Mouse (Mus musculus) cerebellum, postnatal 36 days (tissue): Measurements from ENCODE around the gene Olfr1279.
"Not testable (repeated sequence)": the region's sequence is repeated elsewhere in the genome, so short reads cannot be mapped to it uniquely, and the experiment has no call there.

Source experiments
- DNase-seq, 2 experiments: peaks; one replicate each; pipeline ENCODE4 v3.0.0; 2021 to 2022; ENCODE audit warnings: mixed read lengths in 2 of 2

The Olfr1279 gene

DNA sequence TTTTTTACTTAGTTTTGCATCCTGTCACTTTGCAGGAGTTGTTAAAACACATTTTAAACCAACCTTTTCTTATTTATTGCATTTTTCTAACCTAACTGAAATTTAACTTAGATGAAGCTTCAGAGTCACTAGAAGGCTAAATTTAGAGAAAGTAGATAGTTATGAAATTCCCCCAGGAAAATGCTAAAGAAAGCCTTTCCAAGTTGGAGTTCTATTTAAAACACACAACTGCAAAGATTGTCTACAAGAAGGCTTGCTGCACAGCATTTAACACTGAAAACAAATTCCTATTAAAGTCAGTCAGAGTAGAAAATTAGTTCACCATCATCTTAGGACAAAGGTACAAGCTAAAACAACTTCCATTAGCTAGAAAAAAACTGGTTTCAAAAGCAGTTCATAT lies at the start of gene Olfr1279:
Gene Olfr1279, plus strand, starts transcription at position 262 of the 400 bp plus-strand sequence.
- DNase-seq: no peak

DNA sequence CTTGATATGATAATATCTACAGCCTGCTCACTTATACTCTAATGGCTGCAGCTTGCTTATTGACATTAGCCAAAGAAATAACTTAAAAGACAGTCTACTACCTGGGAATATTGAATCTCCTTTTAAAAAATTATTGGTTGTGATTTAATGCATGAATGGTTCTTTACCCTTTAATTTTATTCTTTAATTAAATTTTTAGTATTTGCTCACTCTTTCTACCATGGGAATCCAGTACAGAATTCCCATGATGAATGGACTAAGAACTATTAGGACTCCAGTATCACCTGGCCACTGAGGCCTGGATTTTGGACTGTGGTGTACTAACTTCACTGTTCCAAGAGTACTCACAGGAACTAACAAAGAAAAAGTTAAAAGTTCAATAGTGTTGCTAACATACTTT lies 46.2 kb upstream of the Olfr1279 start, which contains the start of gene Olfr1276:
Gene Olfr1276, plus strand, starts transcription at position 301 of the 400 bp plus-strand sequence.
- DNase-seq: no peak

DNA sequence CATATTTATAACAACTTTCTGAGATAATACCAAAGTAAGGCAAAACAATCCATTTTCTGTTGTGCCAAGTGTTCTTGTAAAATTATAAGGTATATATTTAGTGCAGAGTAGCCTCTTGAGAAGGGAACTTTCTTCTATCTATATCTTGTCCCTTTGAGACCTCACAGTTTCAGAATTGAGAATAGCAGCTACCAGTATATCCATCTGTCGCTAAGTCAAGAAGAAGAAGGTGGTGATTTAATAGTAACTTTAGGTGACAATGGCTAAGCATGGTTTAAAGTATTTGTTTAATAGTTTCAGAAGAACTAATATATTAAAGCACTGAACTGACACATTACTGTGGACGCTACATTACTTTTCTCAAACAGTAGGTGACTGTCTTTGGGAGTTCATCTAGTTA lies 26.4 kb upstream of the Olfr1279 start, which contains the start of gene Olfr1277:
Gene Olfr1277, minus strand, starts transcription at position 101 of the 400 bp plus-strand sequence.
- no peak for DNase-seq

DNA sequence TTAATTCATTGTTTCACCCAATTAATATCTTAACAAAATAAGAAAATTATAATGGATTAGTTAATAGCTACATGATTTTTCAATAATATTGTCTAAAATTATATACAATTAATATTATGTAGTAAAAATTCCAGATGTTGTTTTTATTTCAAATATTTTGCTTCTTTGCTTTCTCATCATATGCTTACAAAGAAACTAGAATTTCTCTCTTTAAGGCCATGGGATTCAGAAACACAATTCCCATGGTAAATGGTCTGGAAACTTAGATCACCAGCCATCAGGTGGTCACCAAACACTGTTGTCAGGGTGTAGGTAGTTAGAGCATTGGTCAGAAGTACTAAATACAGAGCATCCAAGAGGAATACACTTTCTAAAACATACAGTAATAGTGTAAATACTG lies 10.6 kb upstream of the Olfr1279 start, which contains the start of gene Olfr1278:
Gene Olfr1278, plus strand, starts transcription at position 301 of the 400 bp plus-strand sequence.
- no peak for DNase-seq

DNA sequence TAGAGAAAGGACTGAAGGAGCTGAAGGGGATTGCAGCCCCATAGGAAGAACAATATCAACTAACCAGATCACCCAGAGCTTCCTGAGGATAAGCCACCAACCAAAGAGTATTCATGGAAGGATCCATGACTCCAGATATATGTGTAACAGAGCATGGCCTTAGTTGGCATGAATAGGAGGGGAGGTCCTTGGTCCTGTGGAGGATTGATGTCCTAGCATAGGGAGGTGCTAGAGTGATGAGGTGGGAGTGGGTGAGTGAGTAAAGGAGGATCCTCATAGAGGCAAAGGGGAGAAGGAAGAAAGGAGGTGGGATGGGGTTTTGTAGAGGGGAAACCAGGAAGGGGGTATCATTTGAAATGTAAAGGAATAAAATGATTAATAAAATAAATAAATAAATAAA lies 1.9 kb upstream of the Olfr1279 start:
- DNase-seq: no peak

DNA sequence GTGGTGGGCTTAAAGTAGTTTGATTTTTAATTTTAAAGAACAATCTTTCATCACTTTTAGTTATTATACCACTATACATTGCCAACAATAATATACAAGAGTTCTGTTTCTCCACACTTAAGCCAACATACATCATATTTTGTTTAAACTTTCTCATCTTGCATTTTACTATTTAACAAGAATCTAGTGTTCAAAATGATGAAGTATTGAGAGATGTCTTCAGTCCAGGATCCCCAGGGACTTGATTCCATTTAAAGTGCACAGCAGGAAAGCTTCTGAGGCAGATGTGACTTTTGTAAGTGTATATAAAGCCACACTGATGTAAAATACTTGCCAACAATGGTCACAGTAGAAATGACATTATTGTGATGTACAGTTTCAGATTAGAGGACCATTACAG lies 13.3 kb downstream of the Olfr1279 start, which contains the start of gene Olfr1280:
Gene Olfr1280, plus strand, starts transcription at position 301 of the 400 bp plus-strand sequence.
- no peak for DNase-seq

DNA sequence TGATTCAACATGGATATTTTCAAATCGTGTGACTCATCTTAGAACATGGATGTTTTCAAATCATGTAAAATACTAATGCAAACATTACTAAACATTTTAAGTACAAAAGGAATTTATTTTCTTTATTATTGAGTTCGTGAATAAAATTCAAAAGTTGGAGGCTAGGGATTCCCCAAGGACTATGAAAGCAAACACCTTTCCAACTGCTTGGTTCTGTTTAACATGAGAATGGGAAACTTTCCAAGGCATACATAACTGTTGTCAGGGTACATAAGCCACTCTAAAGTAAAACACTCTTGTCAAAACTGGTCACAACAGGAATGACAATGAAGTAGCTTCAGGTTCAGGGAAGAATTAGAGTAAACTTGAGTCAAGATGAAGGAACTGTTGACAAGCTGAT lies 25.8 kb downstream of the Olfr1279 start, which contains the start of gene Olfr1281:
Gene Olfr1281, plus strand, starts transcription at position 301 of the 400 bp plus-strand sequence.
- no peak for DNase-seq

DNA sequence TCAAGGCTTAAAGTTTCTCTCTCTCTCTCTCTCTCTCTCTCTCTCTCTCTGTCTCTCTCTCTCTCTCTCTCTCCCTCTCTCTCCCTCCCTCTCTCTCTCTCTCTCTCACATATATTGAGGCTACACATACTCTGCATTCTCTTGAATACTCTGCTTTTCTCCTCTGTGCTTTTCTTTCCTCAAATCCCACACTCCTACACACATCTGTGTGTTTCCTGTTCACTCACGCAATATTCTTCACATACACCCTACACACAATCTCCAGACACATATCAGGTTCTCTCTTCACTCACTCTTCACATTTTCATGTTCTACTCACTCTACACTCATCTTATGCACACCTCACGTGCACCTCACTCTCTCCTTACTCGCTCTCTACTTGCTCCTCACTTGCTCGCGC lies 33.3 kb downstream of the Olfr1279 start:
- DNase-seq: not testable (repeated sequence)

DNA sequence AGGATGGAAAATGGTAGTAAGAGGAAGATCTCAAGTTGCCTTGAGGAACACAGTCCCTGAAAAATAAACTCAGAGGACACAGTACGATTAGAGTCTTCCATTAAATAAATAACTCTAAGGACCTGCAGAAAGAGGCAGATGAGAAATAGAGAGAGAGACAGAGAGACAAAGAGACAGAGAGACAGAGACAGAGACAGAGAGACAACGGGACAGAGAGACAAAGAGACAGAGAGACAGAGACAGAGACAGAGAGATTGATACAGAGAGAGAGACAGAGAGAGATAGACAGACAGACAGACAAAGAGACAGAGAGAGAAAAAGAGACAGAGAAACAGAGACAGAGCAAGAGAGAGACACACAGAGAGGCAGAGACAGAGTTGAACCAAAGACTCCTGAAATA lies 35.5 kb downstream of the Olfr1279 start, which contains the start of gene Olfr1282:
Gene Olfr1282, minus strand, starts transcription at position 101 of the 400 bp plus-strand sequence.
- no peak for DNase-seq
